Mouse (Mus musculus) bone marrow macrophage, adult 2 months (primary cell): ENCODE measurements around the gene Bdkrb1.

Experiments
- CTCF ChIP-seq: IDR thresholded peaks from 2 replicates; pipeline ENCODE4 v1.5.1; 2012; ENCODE audit warnings: low read depth, mild to moderate bottlenecking, low read length, moderate library complexity
- POLR2A ChIP-seq: IDR thresholded peaks from 2 replicates; pipeline ENCODE4 v1.6.1; 2012; ENCODE audit warnings: mild to moderate bottlenecking, low read depth, low read length, borderline replicate concordance

- no peak for TF ChIP-seq CTCF
- no peak for TF ChIP-seq POLR2A
Observed at GRCm38 (mm10) chr12:105597135-105597534, 5.8 kb upstream of the Bdkrb1 start.
